Mouse (Mus musculus) bone marrow macrophage, adult 2 months (primary cell): Measurements from ENCODE around the gene Srgap1. TPM values are rescaled to one million over a fixed set of nuclear protein-coding genes. Genes with fewer than 3 reads are reported as not detected.

Source experiments
- H3K27ac ChIP-seq: 2 replicates; pipeline ENCODE4 v1.5.1; 2012; ENCODE audit warnings: low read depth, low read length; ENCODE audit not compliant: insufficient read depth
- H3K4me1 ChIP-seq: 2 replicates; pipeline ENCODE4 v1.6.1; 2012; ENCODE audit warnings: low read length; ENCODE audit not compliant: control insufficient read depth, insufficient read depth
- H3K4me3 ChIP-seq: 2 replicates; pipeline ENCODE4 v1.5.1; 2012; ENCODE audit warnings: mild to moderate bottlenecking, low read length, moderate library complexity; ENCODE audit not compliant: insufficient read depth
- CTCF ChIP-seq: IDR thresholded peaks from 2 replicates; pipeline ENCODE4 v1.5.1; 2012; ENCODE audit warnings: low read depth, mild to moderate bottlenecking, low read length, moderate library complexity
- POLR2A ChIP-seq: IDR thresholded peaks from 2 replicates; pipeline ENCODE4 v1.6.1; 2012; ENCODE audit warnings: mild to moderate bottlenecking, low read depth, low read length, borderline replicate concordance
- polyA plus RNA-seq: library from polyadenylated mRNA; stranded (reverse); fragments of >200 nt; gene quantifications from 2 replicates; pipeline ENCODE4 v1.2.4, GENCODE M21; 2012; ENCODE audit not compliant: missing spikeins, insufficient read depth, insufficient read length

Gene Srgap1
- polyA plus RNA-seq, 1 experiment = not detected

GRCm38 (mm10) chr10:121731048-121731725, 315.9 kb downstream of the Srgap1 start:
- Histone ChIP-seq H3K4me3 (no peak overlapping the region), H3K27ac (no peak overlapping the region), H3K4me1 (peaks cover 5% of the 10 kb centered on the region)
- TF ChIP-seq POLR2A = no peak
- no peak for TF ChIP-seq CTCF

Other genes starting within 250 kb of the Srgap1 start
- gene Rxylt1, start 50.1 kb upstream of the Srgap1 start, polyA plus RNA-seq = 23.0 and 25.5 TPM in 2 replicates